Mouse (Mus musculus): ENCODE results near the gene Svop.

DNA sequence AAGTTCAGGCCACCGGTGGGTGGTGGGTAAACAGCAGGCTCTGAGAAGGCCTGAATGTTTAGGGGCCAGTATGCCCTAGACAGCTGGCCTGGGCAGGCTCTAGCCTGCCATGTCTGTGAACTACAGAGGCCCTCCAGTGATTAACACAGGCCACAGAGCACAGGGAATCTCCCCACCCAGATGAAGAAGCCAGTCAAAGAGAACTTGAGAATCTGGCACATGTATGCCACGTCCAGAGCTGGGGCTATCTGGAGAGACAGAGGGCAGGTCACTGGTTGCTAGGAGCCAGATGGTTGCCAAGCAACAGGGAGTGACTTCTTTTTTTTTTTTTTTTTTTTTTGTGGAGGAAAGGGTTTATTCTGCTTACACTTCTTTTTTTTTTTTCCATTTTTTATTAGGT, 19.1 kb downstream of the Svop start:
- TF ChIP-seq POLR2A (IDR thresholded peaks at IDR 0.05; ENCODE audit: extremely low read depth, insufficient read depth, low read length) (no peak), CTCF (IDR thresholded peaks at IDR 0.05; ENCODE audit: extremely low read depth, insufficient read depth, low read length) (no peak)

All from cortical plate, adult 2 months (tissue).